Mouse (Mus musculus) neural tube, embryonic 12.5 days (tissue): ENCODE results near the gene Tub. TPM values are rescaled to one million over a fixed set of nuclear protein-coding genes. Genes with fewer than 3 reads are reported as not detected.

ENCODE experiments used
- ATAC-seq: fragments of 200-750 bp; cut with Nextera tagmentation; 2 replicates; pipeline ENCODE4 v1.8.0; 2017; ENCODE audit warnings: low read depth, mild to moderate bottlenecking, moderate TSS enrichment, moderate library complexity; ENCODE audit not compliant: low FRiP score
- H3K27ac ChIP-seq: fragments of 300-500 bp; sonication (generic); 2 replicates; pipeline ENCODE4 v1.5.1; 2016
- H3K27me3 ChIP-seq: fragments of 300-500 bp; sonication (generic); replicated peaks from 2 replicates; pipeline ENCODE4 v1.6.1; 2016; ENCODE audit warnings: mild to moderate bottlenecking
- H3K36me3 ChIP-seq: fragments of 300-500 bp; sonication (generic); 2 replicates; pipeline ENCODE4 v1.6.1; 2016; ENCODE audit warnings: mild to moderate bottlenecking
- H3K4me1 ChIP-seq: fragments of 300-500 bp; sonication (generic); 2 replicates; pipeline ENCODE4 v1.6.1; 2016
- H3K4me2 ChIP-seq: fragments of 300-500 bp; sonication (generic); replicated peaks from 2 replicates; pipeline ENCODE4 v1.6.1; 2016; ENCODE audit warnings: mild to moderate bottlenecking
- H3K4me3 ChIP-seq: fragments of 300-500 bp; sonication (generic); 2 replicates; pipeline ENCODE4 v1.5.1; 2016
- H3K9ac ChIP-seq: fragments of 300-500 bp; sonication (generic); 2 replicates; pipeline ENCODE4 v1.6.1; 2016; ENCODE audit warnings: mild to moderate bottlenecking
- H3K9me3 ChIP-seq: fragments of 300-500 bp; sonication (generic); 2 replicates; pipeline ENCODE4 v1.6.1; 2016; ENCODE audit warnings: mild to moderate bottlenecking
- WGBS: fragments of 180-500 bp; shearing (Covaris S2); methylation state at CpG from one replicate; pipeline ENCODE4 v1.1.7; 2016; 5-methylcytosine and 5-hydroxymethylcytosine counted together
- polyA plus RNA-seq: library from polyadenylated mRNA; unstranded; fragments of >200 nt; fragmentation: Nextera tagmentation; extraction: Ambion mirVana; gene quantifications from 2 replicates; pipeline ENCODE4 v1.2.1, GENCODE M21; 2016

Gene Tub
- 32.8 and 36.0 TPM in 2 replicates for polyA plus RNA-seq

GRCm38 (mm10) chr7:108950312-108950761 lies at the start of gene Tub:
Tub (plus strand) TSS chr7:108950338.
- H3K4me3 ChIP-seq, result peak within 1 kb of the TSS; percentile 56
- H3K9me3 ChIP-seq, result no peaks in the 10 kb centered on the region
- H3K4me2 ChIP-seq, result peak within 1 kb of the TSS; percentile 98
- H3K36me3 ChIP-seq, result no peaks in the 10 kb centered on the region
- H3K27me3 ChIP-seq, result peaks cover 38% of the 10 kb centered on the region
- 2% methylated on average over 42 of the region's 44 CpGs for WGBS
- ATAC-seq, result peak; percentile 79
- no peak within 1 kb of the TSS for H3K27ac ChIP-seq
- H3K9ac ChIP-seq, result peak within 1 kb of the TSS; percentile 58
- peaks cover 13% of the 10 kb centered on the region for H3K4me1 ChIP-seq

DNA sequence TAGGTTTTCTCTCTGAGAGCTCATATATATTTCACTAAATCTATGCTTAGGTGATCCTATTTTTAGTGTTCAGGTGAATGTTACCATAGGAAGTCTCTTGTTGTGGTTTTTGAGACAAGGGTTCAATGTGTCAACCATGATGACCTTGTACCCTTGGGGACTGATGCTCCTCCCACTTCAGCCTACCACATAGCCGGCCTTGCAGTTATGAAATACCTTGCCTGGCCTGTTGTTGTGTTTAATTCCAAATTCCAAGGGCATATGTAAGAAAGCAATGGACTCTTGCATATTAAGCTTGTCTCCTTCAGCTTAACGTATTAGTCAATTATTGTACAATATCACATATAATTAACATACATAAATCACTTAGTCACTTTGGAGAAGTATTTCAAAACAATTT lies 46.2 kb upstream of the Tub start:
- Histone ChIP-seq H3K4me3 (no peak overlapping the region), H3K9ac (no peak overlapping the region), H3K9me3 (no peaks in the 10 kb centered on the region), H3K4me1 (no peaks in the 10 kb centered on the region), H3K4me2 (no peak overlapping the region), H3K27me3 (no peaks in the 10 kb centered on the region), H3K27ac (no peak overlapping the region), H3K36me3 (no peaks in the 10 kb centered on the region)
- WGBS, result 86% methylated on average over 2 of the region's 2 CpGs
- ATAC-seq, result no peak

GRCm38 (mm10) chr7:108927043-108927442 lies 23.1 kb upstream of the Tub start:
- Histone ChIP-seq H3K4me3 (no peak overlapping the region), H3K4me1 (no peaks in the 10 kb centered on the region), H3K36me3 (no peaks in the 10 kb centered on the region), H3K4me2 (no peak overlapping the region), H3K9me3 (no peaks in the 10 kb centered on the region), H3K27ac (no peak overlapping the region), H3K27me3 (no peaks in the 10 kb centered on the region), H3K9ac (no peak overlapping the region)
- 85% methylated on average over 4 of the region's 4 CpGs for WGBS
- ATAC-seq, result no peak

GRCm38 (mm10) chr7:108928280-108929188 lies 21.6 kb upstream of the Tub start:
- no peaks in the 10 kb centered on the region for H3K27me3 ChIP-seq
- no peak overlapping the region for H3K4me3 ChIP-seq
- H3K27ac ChIP-seq, result no peak overlapping the region
- no peak for ATAC-seq
- 84% methylated on average over 11 of the region's 11 CpGs for WGBS
- no peaks in the 10 kb centered on the region for H3K9me3 ChIP-seq
- H3K9ac ChIP-seq, result no peak overlapping the region
- H3K36me3 ChIP-seq, result no peaks in the 10 kb centered on the region
- no peak overlapping the region for H3K4me2 ChIP-seq
- H3K4me1 ChIP-seq, result no peaks in the 10 kb centered on the region

- Histone ChIP-seq H3K36me3 (no peaks in the 10 kb centered on the region), H3K9me3 (no peaks in the 10 kb centered on the region), H3K9ac (no peak within 1 kb of the TSS), H3K27me3 (no peaks in the 10 kb centered on the region), H3K4me1 (peaks cover 1% of the 10 kb centered on the region; the same call in 1 of the 2 replicates), H3K4me2 (no peak within 1 kb of the TSS), H3K4me3 (no peak within 1 kb of the TSS), H3K27ac (no peak within 1 kb of the TSS)
- ATAC-seq, result no peak
- 81% methylated on average over 6 of the region's 6 CpGs for WGBS
Measured at GRCm38 (mm10) chr7:108929726-108930393, 20.3 kb upstream of the Tub start, which contains the start of gene Nlrp10. Nlrp10 (minus strand) TSS chr7:108930178.

GRCm38 (mm10) chr7:108933794-108934731 lies 16.1 kb upstream of the Tub start, which contains the start of gene Eif3f:
Eif3f (plus strand) TSS chr7:108934417.
- H3K4me1 ChIP-seq, result peaks cover 17% of the 10 kb centered on the region
- ATAC-seq, result peak; percentile 97
- H3K4me3 ChIP-seq, result peak within 1 kb of the TSS; percentile 88
- peak within 1 kb of the TSS; percentile 66; the same call in 1 of the 2 replicates for H3K27ac ChIP-seq
- H3K9me3 ChIP-seq, result no peaks in the 10 kb centered on the region
- no peaks in the 10 kb centered on the region for H3K27me3 ChIP-seq
- WGBS, result 2% methylated on average over 50 of the region's 50 CpGs
- H3K9ac ChIP-seq, result peak within 1 kb of the TSS; percentile 95
- peaks cover 19% of the 10 kb centered on the region for H3K36me3 ChIP-seq
- H3K4me2 ChIP-seq, result peak within 1 kb of the TSS; percentile 72

GRCm38 (mm10) chr7:108934836-108935235 lies 15.3 kb upstream of the Tub start:
- Histone ChIP-seq H3K9ac (peak overlapping the region; percentile 95), H3K27me3 (no peaks in the 10 kb centered on the region), H3K27ac (0 out of 2 replicates have a peak overlapping the region, but pooled peaks have one; percentile 66), H3K4me2 (peak overlapping the region; percentile 72), H3K4me3 (peak overlapping the region; percentile 88), H3K36me3 (peaks cover 27% of the 10 kb centered on the region), H3K4me1 (peaks cover 17% of the 10 kb centered on the region), H3K9me3 (no peaks in the 10 kb centered on the region)
- WGBS, result 10% methylated on average over 8 of the region's 8 CpGs
- ATAC-seq, result 0 out of 2 replicates have a peak, but pooled peaks have one; percentile 4

GRCm38 (mm10) chr7:108935411-108935810 lies 14.7 kb upstream of the Tub start:
- WGBS, result 92% methylated on average over 7 of the region's 7 CpGs
- peak overlapping the region; percentile 95 for H3K9ac ChIP-seq

GRCm38 (mm10) chr7:108936591-108936990 lies 13.5 kb upstream of the Tub start:
- no peak overlapping the region for H3K4me3 ChIP-seq
- no peak overlapping the region for H3K4me2 ChIP-seq
- H3K36me3 ChIP-seq, result peaks cover 44% of the 10 kb centered on the region
- H3K4me1 ChIP-seq, result peaks cover 17% of the 10 kb centered on the region
- 95% methylated on average over 4 of the region's 4 CpGs for WGBS
- H3K27ac ChIP-seq, result no peak overlapping the region
- H3K9ac ChIP-seq, result no peak overlapping the region
- no peaks in the 10 kb centered on the region for H3K27me3 ChIP-seq
- no peak for ATAC-seq
- no peaks in the 10 kb centered on the region for H3K9me3 ChIP-seq

More at GRCm38 (mm10) chr7:108935411-108935810, 14.7 kb upstream of the Tub start:
- Histone ChIP-seq H3K4me3 (peak overlapping the region; percentile 88), H3K4me2 (peak overlapping the region; percentile 72), H3K9me3 (no peaks in the 10 kb centered on the region), H3K36me3 (peaks cover 33% of the 10 kb centered on the region), H3K27ac (no peak overlapping the region), H3K4me1 (peaks cover 17% of the 10 kb centered on the region), H3K27me3 (no peaks in the 10 kb centered on the region)
- ATAC-seq, result no peak

- Histone ChIP-seq H3K4me3 (no peak overlapping the region), H3K36me3 (peaks cover 64% of the 10 kb centered on the region), H3K4me2 (no peak overlapping the region), H3K27ac (no peak overlapping the region), H3K9ac (no peak overlapping the region), H3K9me3 (no peaks in the 10 kb centered on the region), H3K4me1 (peaks cover 3% of the 10 kb centered on the region; the same call in 1 of the 2 replicates), H3K27me3 (no peaks in the 10 kb centered on the region)
- no peak for ATAC-seq
- 93% methylated on average over 9 of the region's 9 CpGs for WGBS
Measured at GRCm38 (mm10) chr7:108941466-108941865, 8.7 kb upstream of the Tub start.

DNA sequence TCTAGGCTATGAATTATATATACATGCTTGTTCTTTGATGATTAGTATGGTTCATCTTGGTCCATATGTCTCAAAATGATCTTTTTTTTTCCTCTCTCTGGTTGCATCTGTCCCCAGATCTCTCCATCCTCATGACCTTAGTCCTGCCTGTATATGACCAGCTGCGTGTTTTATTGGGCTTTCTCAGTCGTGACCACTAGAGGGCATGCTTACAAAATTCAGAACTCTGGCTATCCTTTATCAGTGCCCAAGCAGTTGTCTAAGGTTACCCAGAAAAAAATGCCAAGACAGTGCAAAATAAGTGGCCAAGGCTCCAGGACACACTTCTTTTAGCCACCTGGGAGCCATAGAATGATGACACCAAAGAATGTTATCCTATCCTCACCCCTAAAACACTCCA lies 6.1 kb upstream of the Tub start:
- WGBS, result 5% methylated on average over 2 of the region's 2 CpGs
- Histone ChIP-seq H3K4me1 (no peaks in the 10 kb centered on the region), H3K4me3 (no peak overlapping the region), H3K9ac (no peak overlapping the region), H3K36me3 (peaks cover 45% of the 10 kb centered on the region), H3K9me3 (no peaks in the 10 kb centered on the region), H3K27ac (no peak overlapping the region), H3K4me2 (no peak overlapping the region), H3K27me3 (no peaks in the 10 kb centered on the region)
- ATAC-seq, result peak; percentile 38; the same call in 1 of the 2 replicates
